Mouse (Mus musculus) ZHBTc4 (cell line): ENCODE data around the gene Zpbp.
A peak's percentile ranks its signal among the peaks of the same experiment; 100 is the strongest.

Experiments
- DNase-seq: peaks from one replicate; pipeline ENCODE4 v3.0.0-alpha.2; 2011; ENCODE audit warnings: low read depth, low spot score

The Zpbp gene

GRCm38 (mm10) chr11:11461635-11462560, at the start of gene Zpbp, which contains the start of gene Spata48:
TSS of gene Zpbp (minus strand) at chr11:11462408.
TSS of gene Spata48 (plus strand) at chr11:11462094.
- peak; percentile 96 for DNase-seq

GRCm38 (mm10) chr11:11509413-11509812, 47.2 kb upstream of the Zpbp start:
- DNase-seq = no peak

GRCm38 (mm10) chr11:11506187-11506586, 44.0 kb upstream of the Zpbp start:
- DNase-seq = no peak

- DNase-seq = peak; percentile 42
These were observed 37.7 kb upstream of the Zpbp start for GRCm38 (mm10) chr11:11499944-11500343.

- no peak for DNase-seq
These were observed 33.5 kb upstream of the Zpbp start for GRCm38 (mm10) chr11:11495697-11496096.

- DNase-seq = peak; percentile 81
These were observed 29.8 kb upstream of the Zpbp start for GRCm38 (mm10) chr11:11492044-11492443.

- no peak for DNase-seq
These were observed 22.2 kb upstream of the Zpbp start for GRCm38 (mm10) chr11:11484378-11484777.

- no peak for DNase-seq
These were observed 6.7 kb upstream of the Zpbp start for GRCm38 (mm10) chr11:11468924-11469323.

- DNase-seq = no peak
These were observed 318 bp upstream of the Zpbp start for GRCm38 (mm10) chr11:11462561-11462890.

GRCm38 (mm10) chr11:11455037-11455436, 7.2 kb downstream of the Zpbp start:
- peak; percentile 61 for DNase-seq

- DNase-seq = no peak
These were observed 44.9 kb downstream of the Zpbp start for GRCm38 (mm10) chr11:11417356-11417755.

GRCm38 (mm10) chr11:11414188-11414587, 48.0 kb downstream of the Zpbp start:
- no peak for DNase-seq

- DNase-seq = peak; percentile 7
These were observed 67.5 kb downstream of the Zpbp start for GRCm38 (mm10) chr11:11394686-11395085.

GRCm38 (mm10) chr11:11393164-11393563, 69.0 kb downstream of the Zpbp start:
- DNase-seq = no peak

- no peak for DNase-seq
These were observed 90.9 kb downstream of the Zpbp start for GRCm38 (mm10) chr11:11371305-11371704.

GRCm38 (mm10) chr11:11283512-11283911, 178.7 kb downstream of the Zpbp start:
- no peak for DNase-seq

GRCm38 (mm10) chr11:11280128-11280527, 182.1 kb downstream of the Zpbp start:
- DNase-seq = no peak

GRCm38 (mm10) chr11:11257348-11257747, 204.9 kb downstream of the Zpbp start:
- DNase-seq = no peak

GRCm38 (mm10) chr11:11242694-11243377, 219.4 kb downstream of the Zpbp start:
- DNase-seq = no peak

- DNase-seq = peak; percentile 50
These were observed 222.9 kb downstream of the Zpbp start for GRCm38 (mm10) chr11:11239346-11239745.
